Mouse (Mus musculus): ENCODE measurements around the gene Crhr1.

Gene Crhr1

GRCm38 (mm10) chr11:104132580-104133441, at the start of gene Crhr1:
TSS of gene Crhr1 (plus strand) at chr11:104132855.
- no peak for DNase-seq (ENCODE audit: low read depth, low spot score)

GRCm38 (mm10) chr11:104083248-104083647, 49.4 kb upstream of the Crhr1 start:
- no peak for DNase-seq (ENCODE audit: low read depth, low spot score)

- no peak for DNase-seq (ENCODE audit: low read depth, low spot score)
Observed at GRCm38 (mm10) chr11:104083716-104084115, 48.9 kb upstream of the Crhr1 start.

GRCm38 (mm10) chr11:104088519-104088918, 44.1 kb upstream of the Crhr1 start:
- DNase-seq (ENCODE audit: low read depth, low spot score): no peak

- no peak for DNase-seq (ENCODE audit: low read depth, low spot score)
Observed at GRCm38 (mm10) chr11:104090769-104091168, 41.9 kb upstream of the Crhr1 start.

- DNase-seq (ENCODE audit: low read depth, low spot score): no peak
Observed at GRCm38 (mm10) chr11:104095151-104095550, 37.5 kb upstream of the Crhr1 start.

- DNase-seq (ENCODE audit: low read depth, low spot score): no peak
Observed at GRCm38 (mm10) chr11:104096536-104096935, 36.1 kb upstream of the Crhr1 start.

- DNase-seq (ENCODE audit: low read depth, low spot score): no peak
Observed at GRCm38 (mm10) chr11:104099542-104099941, 33.1 kb upstream of the Crhr1 start.

GRCm38 (mm10) chr11:104102641-104103040, 30.0 kb upstream of the Crhr1 start:
- DNase-seq (ENCODE audit: low read depth, low spot score): no peak

- no peak for DNase-seq (ENCODE audit: low read depth, low spot score)
Observed at GRCm38 (mm10) chr11:104106329-104106728, 26.3 kb upstream of the Crhr1 start.

- DNase-seq (ENCODE audit: low read depth, low spot score): no peak
Observed at GRCm38 (mm10) chr11:104106969-104107368, 25.7 kb upstream of the Crhr1 start.

- no peak for DNase-seq (ENCODE audit: low read depth, low spot score)
Observed at GRCm38 (mm10) chr11:104110366-104110765, 22.3 kb upstream of the Crhr1 start.

GRCm38 (mm10) chr11:104111851-104112250, 20.8 kb upstream of the Crhr1 start:
- DNase-seq (ENCODE audit: low read depth, low spot score): no peak

- DNase-seq (ENCODE audit: low read depth, low spot score): no peak
Observed at GRCm38 (mm10) chr11:104113699-104114098, 19.0 kb upstream of the Crhr1 start.

GRCm38 (mm10) chr11:104114690-104115089, 18.0 kb upstream of the Crhr1 start:
- no peak for DNase-seq (ENCODE audit: low read depth, low spot score)

GRCm38 (mm10) chr11:104118356-104118755, 14.3 kb upstream of the Crhr1 start:
- DNase-seq (ENCODE audit: low read depth, low spot score): no peak

- no peak for DNase-seq (ENCODE audit: low read depth, low spot score)
Observed at GRCm38 (mm10) chr11:104122966-104123365, 9.7 kb upstream of the Crhr1 start.

- no peak for DNase-seq (ENCODE audit: low read depth, low spot score)
Observed at GRCm38 (mm10) chr11:104123479-104123878, 9.2 kb upstream of the Crhr1 start.

- DNase-seq (ENCODE audit: low read depth, low spot score): no peak
Observed at GRCm38 (mm10) chr11:104124582-104124981, 8.1 kb upstream of the Crhr1 start.

- no peak for DNase-seq (ENCODE audit: low read depth, low spot score)
Observed at GRCm38 (mm10) chr11:104129466-104129865, 3.2 kb upstream of the Crhr1 start.

- no peak for DNase-seq (ENCODE audit: low read depth, low spot score)
Observed at GRCm38 (mm10) chr11:104130721-104131647, 1.7 kb upstream of the Crhr1 start.

- DNase-seq (ENCODE audit: low read depth, low spot score): no peak
Observed at GRCm38 (mm10) chr11:104131756-104132155, 899 bp upstream of the Crhr1 start.
